17 mouse cellular contexts compared by ENCODE assay signal in the genomic region with DNA sequence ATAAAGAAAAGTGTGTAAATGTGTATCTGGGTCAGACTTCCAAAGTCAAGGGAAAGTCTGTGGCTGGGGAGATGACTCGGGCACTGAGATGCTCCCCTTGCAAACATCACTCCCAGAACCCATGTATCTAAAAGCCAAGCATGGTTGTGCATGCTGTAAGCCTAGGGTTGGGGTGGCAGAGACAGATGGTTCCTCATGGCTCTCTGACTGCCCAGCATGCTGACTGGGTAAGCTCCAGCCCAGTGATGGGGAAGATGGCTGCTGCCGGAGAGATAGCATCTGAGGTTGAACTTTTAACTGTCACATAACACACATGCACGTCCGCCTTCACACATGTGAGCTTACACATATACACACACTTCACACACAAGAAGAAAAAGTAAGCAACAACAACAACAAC. TPM values are rescaled to one million over a fixed set of nuclear protein-coding genes. Genes with fewer than 3 reads are reported as not detected.
DNase-seq lines count a peak whose midpoint lies in the region.
"Had no signal": no experiment of that assay in that cellular context is flagged by ENCODE, and none has a peak within 500 bp of the region (broad histone marks: within the 10 kb centered on the region; RNA-seq: fewer than 3 reads in every experiment).

No protein-coding gene starts in this region.

- peak; percentile 21 for DNase-seq in cerebellum, adult 11-12 months
- DNase-seq in cerebellum, postnatal 4 days (ENCODE audit: low spot score in 2 of 2) = no peak
- peak; percentile 80 for DNase-seq in heart, adult 11 months
- DNase-seq in heart, postnatal 10 days = no peak
- peak; percentile 62 to 69 for DNase-seq in cerebellum, postnatal 10 days
- peak; percentile 6 to 10 for DNase-seq in cerebellum, postnatal 36 days
- no peak for DNase-seq in kidney, postnatal 10 days
- DNase-seq: adrenal gland, postnatal 10 days; adrenal gland, postnatal 36 days; B cell, adult 2 months; forebrain, postnatal 0 days; gastrocnemius, adult 2 months; gastrocnemius, postnatal 14 days; heart, adult 18-20 months; heart, postnatal 14 days; heart, postnatal 4 days; kidney, adult 18-20 months had no signal

- intact Hi-C loops in heart, postnatal 10 days (cut with DNase I) = no loop called here

RNA-seq across cellular contexts. Expression of a gene that starts 46.5 kb away (rescaled TPM):
- 1 to 10 TPM; 4.9 to 5.8 TPM for total RNA-seq in heart, postnatal 10 days (2021)

Comparison
In these comparisons a context has a peak if more than half of its experiments do, and no peak if none do; other contexts are left out.
1. DNase-seq: peak in cerebellum, adult 11-12 months (single experiment), heart, adult 11 months (single experiment), cerebellum, postnatal 10 days (2 of 2) and cerebellum, postnatal 36 days (2 of 2); none in cerebellum, postnatal 4 days (0 of 2), heart, postnatal 10 days (0 of 2) and kidney, postnatal 10 days (single experiment).